Mouse (Mus musculus) limb, embryonic 12.5 days (tissue): ENCODE measurements around the gene Nlgn2. TPM values are rescaled to one million over a fixed set of nuclear protein-coding genes. Genes with fewer than 3 reads are reported as not detected.
A peak's percentile ranks its signal among the peaks of the same experiment; 100 is the strongest.

Source experiments
- ATAC-seq: fragments of 200-750 bp; cut with Nextera tagmentation; 2 replicates; pipeline ENCODE4 v1.8.0; 2017; ENCODE audit warnings: low read depth, moderate TSS enrichment; ENCODE audit not compliant: insufficient number of reproducible peaks, insufficient read depth, low FRiP score, low TSS enrichment
- H3K27ac ChIP-seq: fragments of 300-500 bp; sonication (generic); 2 replicates; pipeline ENCODE4 v1.5.1; 2016; ENCODE audit warnings: mild to moderate bottlenecking, moderate library complexity
- H3K27me3 ChIP-seq: fragments of 300-500 bp; sonication (generic); 2 replicates; pipeline ENCODE4 v1.6.1; 2016; ENCODE audit warnings: mild to moderate bottlenecking, moderate library complexity
- H3K36me3 ChIP-seq: fragments of 300-500 bp; sonication (generic); 2 replicates; pipeline ENCODE4 v1.6.1; 2016; ENCODE audit warnings: mild to moderate bottlenecking, moderate library complexity
- H3K4me1 ChIP-seq: fragments of 300-500 bp; sonication (generic); replicated peaks from 2 replicates; pipeline ENCODE4 v1.6.1; 2016
- H3K4me2 ChIP-seq: fragments of 300-500 bp; sonication (generic); 2 replicates; pipeline ENCODE4 v1.6.1; 2016; ENCODE audit warnings: mild to moderate bottlenecking, moderate library complexity
- H3K4me3 ChIP-seq: fragments of 300-500 bp; sonication (generic); replicated peaks from 2 replicates; pipeline ENCODE4 v1.5.1; 2016; ENCODE audit warnings: mild to moderate bottlenecking
- H3K9ac ChIP-seq: fragments of 300-500 bp; sonication (generic); replicated peaks from 2 replicates; pipeline ENCODE4 v1.6.1; 2016; ENCODE audit warnings: mild to moderate bottlenecking, moderate library complexity
- H3K9me3 ChIP-seq: fragments of 300-500 bp; sonication (generic); 2 replicates; pipeline ENCODE4 v1.6.1; 2016; ENCODE audit warnings: mild to moderate bottlenecking, moderate library complexity
- WGBS: fragments of 180-500 bp; shearing (Covaris S2); methylation state at CpG from one replicate; pipeline ENCODE4 v1.1.7; 2016; 5-methylcytosine and 5-hydroxymethylcytosine counted together
- polyA plus RNA-seq: library from polyadenylated mRNA; unstranded; fragments of >200 nt; fragmentation: Nextera tagmentation; extraction: Ambion mirVana; gene quantifications from 2 replicates; pipeline ENCODE4 v1.2.1, GENCODE M21; 2016

Nlgn2 gene
- polyA plus RNA-seq, 1 experiment from 2014 or later, result 8.4 TPM

- peak overlapping the region; percentile 92 for H3K4me2 ChIP-seq
- no peak overlapping the region for H3K27ac ChIP-seq
- H3K36me3 ChIP-seq, result no peaks in the 10 kb centered on the region
- ATAC-seq, result no peak
- peaks cover 58% of the 10 kb centered on the region for H3K4me1 ChIP-seq
- H3K27me3 ChIP-seq, result peaks cover 97% of the 10 kb centered on the region
- peak overlapping the region; percentile 57 for H3K4me3 ChIP-seq
- H3K9ac ChIP-seq, result peak overlapping the region; percentile 52
- peaks cover 9% of the 10 kb centered on the region for H3K9me3 ChIP-seq
- WGBS, result 2% methylated on average over 12 of the region's 12 CpGs
Observed at GRCm38 (mm10) chr11:69803328-69803727, 34.3 kb downstream of the Nlgn2 start.

GRCm38 (mm10) chr11:69802648-69803105, 34.9 kb downstream of the Nlgn2 start:
- H3K27me3 ChIP-seq, result peaks cover 98% of the 10 kb centered on the region

GRCm38 (mm10) chr11:69801379-69801977, 36.1 kb downstream of the Nlgn2 start, which contains the start of gene Fgf11:
Fgf11 (minus strand) TSS chr11:69801857.
- H3K27me3 ChIP-seq, result peaks cover 99% of the 10 kb centered on the region
- peak within 1 kb of the TSS; percentile 68 for H3K9ac ChIP-seq
- peaks cover 6% of the 10 kb centered on the region for H3K9me3 ChIP-seq
- WGBS, result 1% methylated on average over 33 of the region's 33 CpGs
- H3K36me3 ChIP-seq, result no peaks in the 10 kb centered on the region
- peak within 1 kb of the TSS; percentile 92 for H3K4me2 ChIP-seq
- no peak for ATAC-seq
- H3K4me3 ChIP-seq, result peak within 1 kb of the TSS; percentile 57
- H3K4me1 ChIP-seq, result peaks cover 58% of the 10 kb centered on the region
- H3K27ac ChIP-seq, result peak within 1 kb of the TSS; percentile 47

More at GRCm38 (mm10) chr11:69802648-69803105, 34.9 kb downstream of the Nlgn2 start:
- under 1% methylated on average over 33 of the region's 33 CpGs for WGBS
- Histone ChIP-seq H3K4me2 (peak overlapping the region; percentile 92), H3K4me3 (peak overlapping the region; percentile 57), H3K9me3 (peaks cover 9% of the 10 kb centered on the region), H3K4me1 (peaks cover 58% of the 10 kb centered on the region), H3K36me3 (no peaks in the 10 kb centered on the region), H3K27ac (no peak overlapping the region), H3K9ac (peak overlapping the region; percentile 63)
- ATAC-seq, result no peak

GRCm38 (mm10) chr11:69800392-69801197, 37.0 kb downstream of the Nlgn2 start:
- Histone ChIP-seq H3K4me3 (peak overlapping the region; percentile 57), H3K9me3 (no peaks in the 10 kb centered on the region), H3K4me1 (peaks cover 63% of the 10 kb centered on the region), H3K27ac (peak overlapping the region; percentile 47), H3K27me3 (peaks cover 99% of the 10 kb centered on the region), H3K4me2 (peak overlapping the region; percentile 92), H3K9ac (peak overlapping the region; percentile 68), H3K36me3 (no peaks in the 10 kb centered on the region)
- ATAC-seq, result peak; percentile 61; the same call in 1 of the 2 replicates
- under 1% methylated on average over 35 of the region's 36 CpGs for WGBS

- Histone ChIP-seq H3K4me3 (peak overlapping the region; percentile 57), H3K4me1 (peaks cover 64% of the 10 kb centered on the region), H3K4me2 (peak overlapping the region; percentile 92), H3K9me3 (no peaks in the 10 kb centered on the region), H3K27ac (0 out of 2 replicates have a peak overlapping the region, but pooled peaks have one; percentile 47), H3K27me3 (peaks cover 96% of the 10 kb centered on the region), H3K9ac (peak overlapping the region; percentile 68; the same call in 1 of the 2 replicates), H3K36me3 (no peaks in the 10 kb centered on the region)
- 2% methylated on average over 11 of the region's 11 CpGs for WGBS
- ATAC-seq, result peak; percentile 3; the same call in 1 of the 2 replicates
Observed at GRCm38 (mm10) chr11:69800138-69800391, 37.5 kb downstream of the Nlgn2 start.

- H3K9me3 ChIP-seq, result no peaks in the 10 kb centered on the region
- peaks cover 94% of the 10 kb centered on the region for H3K27me3 ChIP-seq
- peak overlapping the region; percentile 68; the same call in 1 of the 2 replicates for H3K9ac ChIP-seq
- ATAC-seq, result no peak
- H3K4me3 ChIP-seq, result peak overlapping the region; percentile 57
- H3K36me3 ChIP-seq, result no peaks in the 10 kb centered on the region
- H3K4me2 ChIP-seq, result peak overlapping the region; percentile 92
- WGBS, result 24% methylated on average over 12 of the region's 12 CpGs
- 0 out of 2 replicates have a peak overlapping the region, but pooled peaks have one; percentile 47 for H3K27ac ChIP-seq
- peaks cover 59% of the 10 kb centered on the region for H3K4me1 ChIP-seq
Observed at GRCm38 (mm10) chr11:69799394-69800137, 38.0 kb downstream of the Nlgn2 start.

GRCm38 (mm10) chr11:69797924-69798323, 39.7 kb downstream of the Nlgn2 start:
- Histone ChIP-seq H3K27ac (no peak overlapping the region), H3K4me1 (peaks cover 42% of the 10 kb centered on the region), H3K9ac (no peak overlapping the region), H3K4me3 (no peak overlapping the region), H3K36me3 (no peaks in the 10 kb centered on the region), H3K4me2 (no peak overlapping the region), H3K9me3 (no peaks in the 10 kb centered on the region), H3K27me3 (peaks cover 90% of the 10 kb centered on the region)
- no peak for ATAC-seq
- WGBS, result 75% methylated on average over 7 of the region's 7 CpGs

GRCm38 (mm10) chr11:69795983-69796435, 41.6 kb downstream of the Nlgn2 start:
- Histone ChIP-seq H3K36me3 (no peaks in the 10 kb centered on the region), H3K4me1 (peaks cover 23% of the 10 kb centered on the region), H3K9ac (peak overlapping the region; percentile 37; the same call in 1 of the 2 replicates), H3K4me2 (peak overlapping the region; percentile 80), H3K9me3 (no peaks in the 10 kb centered on the region), H3K27ac (no peak overlapping the region), H3K27me3 (peaks cover 74% of the 10 kb centered on the region), H3K4me3 (peak overlapping the region; percentile 49)
- 3% methylated on average over 13 of the region's 13 CpGs for WGBS
- no peak for ATAC-seq

- H3K4me2 ChIP-seq, result peak within 1 kb of the TSS; percentile 80
- no peaks in the 10 kb centered on the region for H3K36me3 ChIP-seq
- H3K27ac ChIP-seq, result peak within 1 kb of the TSS; percentile 70; the same call in 1 of the 2 replicates
- H3K4me3 ChIP-seq, result peak within 1 kb of the TSS; percentile 49
- 2% methylated on average over 52 of the region's 52 CpGs for WGBS
- peaks cover 19% of the 10 kb centered on the region for H3K4me1 ChIP-seq
- H3K9ac ChIP-seq, result peak within 1 kb of the TSS; percentile 37
- H3K9me3 ChIP-seq, result no peaks in the 10 kb centered on the region
- H3K27me3 ChIP-seq, result peaks cover 68% of the 10 kb centered on the region
- ATAC-seq, result peak; percentile 93
Observed at GRCm38 (mm10) chr11:69795168-69795982, 42.2 kb downstream of the Nlgn2 start, which contains the start of gene Chrnb1. Chrnb1 (minus strand) TSS chr11:69795943.

GRCm38 (mm10) chr11:69793429-69793828, 44.2 kb downstream of the Nlgn2 start:
- H3K27me3 ChIP-seq, result peaks cover 48% of the 10 kb centered on the region
- no peak overlapping the region for H3K4me3 ChIP-seq
- 63% methylated on average over 5 of the region's 5 CpGs for WGBS

More at GRCm38 (mm10) chr11:69793429-69793828, 44.2 kb downstream of the Nlgn2 start:
- no peaks in the 10 kb centered on the region for H3K36me3 ChIP-seq
- no peak overlapping the region for H3K4me2 ChIP-seq
- no peaks in the 10 kb centered on the region for H3K9me3 ChIP-seq
- no peak overlapping the region for H3K9ac ChIP-seq
- H3K27ac ChIP-seq, result no peak overlapping the region
- no peak for ATAC-seq
- peaks cover 7% of the 10 kb centered on the region for H3K4me1 ChIP-seq
